In the genomic region with DNA sequence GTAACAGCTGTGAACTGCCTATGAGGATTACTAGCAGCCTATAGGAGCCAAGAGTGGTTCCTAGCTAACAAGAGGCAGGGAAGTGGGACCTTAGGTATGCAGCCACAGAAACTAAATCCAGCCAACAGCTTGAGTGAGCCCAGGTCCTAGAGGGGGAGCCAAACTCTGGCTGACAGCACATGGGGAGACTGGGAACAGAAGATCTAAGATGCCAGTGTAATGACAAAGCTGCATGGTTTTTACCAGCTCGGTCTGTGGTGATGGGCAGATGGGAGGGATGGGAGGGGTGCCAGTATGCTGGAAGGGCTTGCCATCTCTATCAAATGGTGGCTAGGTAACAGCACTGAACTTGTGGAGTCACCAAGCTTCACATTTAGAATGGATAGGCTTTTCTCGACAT, we compare ENCODE assay signal across 16 mouse cellular contexts.
A peak's percentile ranks its signal among the peaks of the same experiment; 100 is the strongest.
DNase-seq lines count a peak whose midpoint lies in the region; ATAC-seq and TF ChIP-seq lines count a peak whose summit lies in the region.
"Had no signal": no experiment of that assay in that cellular context is flagged by ENCODE, and none has a peak within 500 bp of the region (broad histone marks: within the 10 kb centered on the region; RNA-seq: fewer than 3 reads in every experiment).

No protein-coding gene starts in this region.

- no peak overlapping the region for H3K27ac ChIP-seq in stomach, postnatal 0 days (replicated peaks)
- no peak overlapping the region for H3K27ac ChIP-seq in midbrain, embryonic 16.5 days (ENCODE audit: low read length)
- H3K27ac ChIP-seq: liver, embryonic 13.5 days had no signal

- TF ChIP-seq CTCF in stomach, postnatal 0 days (IDR thresholded peaks at IDR 0.05; ENCODE audit: low read depth), result no peak

- no peaks in the 10 kb centered on the region for H3K27me3 ChIP-seq in stomach, postnatal 0 days (ENCODE audit: control insufficient read depth, insufficient read depth, low read length)
- H3K27me3 ChIP-seq in midbrain, embryonic 16.5 days (ENCODE audit: control insufficient read depth, insufficient read depth, low read depth, low read length), result no peaks in the 10 kb centered on the region
- H3K27me3 ChIP-seq: liver, embryonic 13.5 days had no signal

- ATAC-seq in cerebellum, adult (ENCODE audit: insufficient number of reproducible peaks, low FRiP score, low TSS enrichment), result peak; percentile 80
- ATAC-seq in inflammation-experienced regulatory T-cells, adult 6 months, result no peak
- no peak for ATAC-seq in stomach, postnatal 0 days (ENCODE audit: low FRiP score, low TSS enrichment)
- no peak for ATAC-seq in midbrain, embryonic 16.5 days
- ATAC-seq: hindbrain, embryonic 16.5 days had no signal

- DNase-seq in 3134 (ENCODE audit: extremely low read depth, insufficient read length, low spot score), result peak; percentile 31
- DNase-seq in cerebellum, postnatal 14 days, result peak; percentile 82 to 84
- DNase-seq in layer of hippocampus, adult 9-11 months, result peak; percentile 20
- DNase-seq in stomach, postnatal 0 days (ENCODE audit: low spot score), result no peak
- DNase-seq: adrenal gland, adult 8-10 months; embryo, embryonic 11 days; gastrocnemius, postnatal 14 days; heart, postnatal 10 days; kidney, adult 9 months; kidney, postnatal 4 days; liver, embryonic 13.5 days had no signal

- WGBS in stomach, postnatal 0 days, result 65% methylated on average over 2 of the region's 2 CpGs
- 74% methylated on average over 2 of the region's 2 CpGs for whole genome bisulfite sequencing in midbrain, embryonic 16.5 days

- H3K4me1 ChIP-seq in stomach, postnatal 0 days (replicated peaks; ENCODE audit: control insufficient read depth, insufficient read depth), result no peaks in the 10 kb centered on the region
- H3K4me1 ChIP-seq in midbrain, embryonic 16.5 days (ENCODE audit: control insufficient read depth, insufficient read depth, low read length), result no peaks in the 10 kb centered on the region
- H3K4me1 ChIP-seq: liver, embryonic 13.5 days had no signal

- H3K9me3 ChIP-seq in stomach, postnatal 0 days (ENCODE audit: control insufficient read depth, low read length), result no peaks in the 10 kb centered on the region
- H3K9me3 ChIP-seq in midbrain, embryonic 16.5 days (replicated peaks; ENCODE audit: control insufficient read depth, low read length, poor library complexity, severe bottlenecking), result no peaks in the 10 kb centered on the region
- H3K9me3 ChIP-seq: liver, embryonic 13.5 days had no signal

- no peak overlapping the region for H3K4me2 ChIP-seq in stomach, postnatal 0 days (replicated peaks; ENCODE audit: low read depth)
- H3K4me2 ChIP-seq in midbrain, embryonic 16.5 days (ENCODE audit: low read length), result no peak overlapping the region
- H3K4me2 ChIP-seq: liver, embryonic 13.5 days had no signal

- no peaks in the 10 kb centered on the region for H3K36me3 ChIP-seq in stomach, postnatal 0 days (ENCODE audit: control insufficient read depth, insufficient read depth, low read length)
- no peaks in the 10 kb centered on the region for H3K36me3 ChIP-seq in midbrain, embryonic 16.5 days (ENCODE audit: control insufficient read depth, insufficient read depth, low read length)
- H3K36me3 ChIP-seq: liver, embryonic 13.5 days had no signal

- H3K4me3 ChIP-seq in stomach, postnatal 0 days (ENCODE audit: low read depth, low read length), result no peak overlapping the region
- no peak overlapping the region for H3K4me3 ChIP-seq in midbrain, embryonic 16.5 days (ENCODE audit: low read depth, low read length)
- H3K4me3 ChIP-seq: erythroblast, embryonic 14.5 days; liver, embryonic 13.5 days had no signal

- TF ChIP-seq EP300 in stomach, postnatal 0 days (optimal IDR thresholded peaks at IDR 0.05), result no peak

- H3K9ac ChIP-seq in stomach, postnatal 0 days (ENCODE audit: low read length), result no peak overlapping the region
- no peak overlapping the region for H3K9ac ChIP-seq in midbrain, embryonic 16.5 days (ENCODE audit: low read depth, low read length)
- H3K9ac ChIP-seq: liver, embryonic 13.5 days had no signal
